Mouse (Mus musculus): ENCODE measurements around the gene Trpm4. TPM values are rescaled to one million over a fixed set of nuclear protein-coding genes. Genes with fewer than 3 reads are reported as not detected.

Gene Trpm4
- polyA plus RNA-seq (2015; fragmentation: Nextera tagmentation; extraction: Ambion mirVana), result 20.4 and 29.1 TPM in 2 replicates

- peak; percentile 76 for ATAC-seq
- peak within 1 kb of the TSS; percentile 94 for H3K4me2 ChIP-seq (replicated peaks)
- H3K4me1 ChIP-seq (replicated peaks), result peaks cover 44% of the 10 kb centered on the region
- no peaks in the 10 kb centered on the region for H3K27me3 ChIP-seq (replicated peaks)
- H3K9ac ChIP-seq, result peak within 1 kb of the TSS; percentile 87
- WGBS, result under 1% methylated on average over 38 of the region's 38 CpGs
- no peaks in the 10 kb centered on the region; the same call in 1 of the 2 replicates for H3K36me3 ChIP-seq
- H3K4me3 ChIP-seq (replicated peaks), result peak within 1 kb of the TSS; percentile 78
- H3K9me3 ChIP-seq, result no peaks in the 10 kb centered on the region
- peak within 1 kb of the TSS; percentile 90 for H3K27ac ChIP-seq
Observed at GRCm38 (mm10) chr7:45333431-45333982, at the start of gene Trpm4. Gene Trpm4, minus strand, starts transcription at chr7:45333780.

- Histone ChIP-seq H3K27me3 (replicated peaks) (no peaks in the 10 kb centered on the region), H3K27ac (no peak overlapping the region), H3K4me1 (replicated peaks) (no peaks in the 10 kb centered on the region), H3K9me3 (no peaks in the 10 kb centered on the region), H3K4me3 (replicated peaks) (no peak overlapping the region), H3K4me2 (replicated peaks) (no peak overlapping the region), H3K36me3 (peaks cover 56% of the 10 kb centered on the region), H3K9ac (no peak overlapping the region)
- 87% methylated on average over 1 of the region's 1 CpGs for WGBS
- ATAC-seq, result no peak
Observed at GRCm38 (mm10) chr7:45376057-45376456, 42.5 kb upstream of the Trpm4 start.

DNA sequence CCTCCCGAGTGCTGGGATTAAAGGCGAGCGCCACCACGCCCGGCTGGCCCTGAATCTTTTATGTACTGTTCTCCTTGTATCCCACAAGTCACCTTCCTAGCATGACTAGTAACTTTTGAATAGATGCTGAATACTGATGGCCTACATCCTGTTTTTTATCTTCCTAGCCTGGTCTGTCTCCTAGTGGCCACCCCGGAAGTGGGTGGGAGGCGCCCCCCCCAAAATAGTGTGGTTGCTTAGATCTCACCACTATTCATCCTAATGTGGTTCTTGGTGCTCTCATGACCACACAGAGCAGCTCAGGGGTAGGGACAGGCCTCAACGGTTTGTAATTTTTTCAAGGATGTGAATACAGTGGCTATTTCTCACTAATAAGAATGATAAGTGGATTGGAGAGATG lies 41.0 kb upstream of the Trpm4 start:
- WGBS, result 94% methylated on average over 8 of the region's 8 CpGs
- Histone ChIP-seq H3K27me3 (replicated peaks) (no peaks in the 10 kb centered on the region; the same call in 1 of the 2 replicates), H3K4me3 (replicated peaks) (no peak overlapping the region), H3K27ac (no peak overlapping the region), H3K36me3 (peaks cover 43% of the 10 kb centered on the region), H3K4me2 (replicated peaks) (no peak overlapping the region), H3K9ac (no peak overlapping the region), H3K9me3 (no peaks in the 10 kb centered on the region), H3K4me1 (replicated peaks) (peaks cover 6% of the 10 kb centered on the region)
- no peak for ATAC-seq

GRCm38 (mm10) chr7:45372371-45372770 lies 38.8 kb upstream of the Trpm4 start:
- Histone ChIP-seq H3K9ac (no peak overlapping the region), H3K4me2 (replicated peaks) (no peak overlapping the region), H3K27me3 (replicated peaks) (peaks cover 10% of the 10 kb centered on the region), H3K9me3 (no peaks in the 10 kb centered on the region), H3K4me3 (replicated peaks) (no peak overlapping the region), H3K4me1 (replicated peaks) (peaks cover 14% of the 10 kb centered on the region), H3K36me3 (peaks cover 26% of the 10 kb centered on the region), H3K27ac (no peak overlapping the region)
- WGBS, result 79% methylated on average over 5 of the region's 5 CpGs
- no peak for ATAC-seq

GRCm38 (mm10) chr7:45370475-45371311 lies 37.1 kb upstream of the Trpm4 start, which contains the start of gene Lin7b:
Gene Lin7b, minus strand, starts transcription at chr7:45370583.
- WGBS, result 9% methylated on average over 28 of the region's 28 CpGs
- Histone ChIP-seq H3K27me3 (replicated peaks) (peaks cover 14% of the 10 kb centered on the region), H3K4me3 (replicated peaks) (peak within 1 kb of the TSS; percentile 53), H3K4me1 (replicated peaks) (peaks cover 24% of the 10 kb centered on the region), H3K9ac (peak within 1 kb of the TSS; percentile 56), H3K36me3 (peaks cover 10% of the 10 kb centered on the region), H3K27ac (peak within 1 kb of the TSS; percentile 44; the same call in 1 of the 2 replicates), H3K9me3 (no peaks in the 10 kb centered on the region), H3K4me2 (replicated peaks) (peak within 1 kb of the TSS; percentile 99)
- peak; percentile 85 for ATAC-seq

- Histone ChIP-seq H3K4me3 (replicated peaks) (peak overlapping the region; percentile 53), H3K9me3 (no peaks in the 10 kb centered on the region), H3K4me2 (replicated peaks) (peak overlapping the region; percentile 99), H3K9ac (peak overlapping the region; percentile 56), H3K4me1 (replicated peaks) (peaks cover 24% of the 10 kb centered on the region), H3K36me3 (peaks cover 7% of the 10 kb centered on the region; the same call in 1 of the 2 replicates), H3K27me3 (replicated peaks) (peaks cover 22% of the 10 kb centered on the region), H3K27ac (no peak overlapping the region)
- WGBS, result 8% methylated on average over 51 of the region's 52 CpGs
- ATAC-seq, result peak; percentile 1; the same call in 1 of the 2 replicates
Observed at GRCm38 (mm10) chr7:45369836-45370474, 36.4 kb upstream of the Trpm4 start.

DNA sequence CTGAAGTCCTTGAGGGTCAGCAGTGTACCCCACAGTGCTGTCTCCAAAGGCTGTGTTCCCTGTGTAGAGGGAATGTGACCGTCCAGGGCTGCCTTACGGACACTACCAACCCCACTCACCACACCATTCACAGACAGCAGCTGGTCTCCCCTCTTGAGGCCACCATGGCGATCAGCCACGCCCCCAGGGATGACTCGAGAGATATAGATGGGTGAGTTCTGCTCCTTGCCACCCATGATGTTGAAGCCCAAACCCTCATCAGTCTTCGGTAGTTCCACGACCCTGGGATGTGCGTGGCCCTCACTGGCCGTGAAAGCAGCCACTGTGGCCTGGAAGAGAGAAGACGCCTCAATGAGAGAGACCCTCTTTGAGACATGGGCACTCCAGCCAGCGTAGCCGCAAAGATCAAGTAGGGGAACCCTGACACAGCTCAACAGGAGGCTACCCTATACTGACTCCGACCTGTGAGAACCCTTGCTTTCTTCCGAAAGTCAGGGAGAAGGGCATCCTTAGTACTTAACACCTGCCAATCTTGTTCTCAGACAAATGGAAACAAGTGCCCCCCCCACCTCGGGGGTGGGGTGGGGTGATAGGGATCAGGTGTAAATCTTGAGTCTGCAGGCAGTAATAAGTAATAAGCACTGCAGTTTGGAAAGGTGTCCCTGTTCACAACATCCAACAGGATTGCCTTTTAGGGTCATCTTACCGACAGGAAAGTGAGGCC lies 35.6 kb upstream of the Trpm4 start:
- Histone ChIP-seq H3K36me3 (peaks cover 7% of the 10 kb centered on the region; the same call in 1 of the 2 replicates), H3K9ac (no peak overlapping the region), H3K4me3 (replicated peaks) (no peak overlapping the region), H3K27me3 (replicated peaks) (peaks cover 25% of the 10 kb centered on the region), H3K4me1 (replicated peaks) (peaks cover 24% of the 10 kb centered on the region), H3K9me3 (no peaks in the 10 kb centered on the region), H3K4me2 (replicated peaks) (peak overlapping the region; percentile 99), H3K27ac (no peak overlapping the region)
- ATAC-seq, result no peak
- 73% methylated on average over 16 of the region's 16 CpGs for WGBS

- WGBS, result 84% methylated on average over 15 of the region's 15 CpGs
- Histone ChIP-seq H3K27me3 (replicated peaks) (peaks cover 28% of the 10 kb centered on the region), H3K36me3 (peaks cover 7% of the 10 kb centered on the region; the same call in 1 of the 2 replicates), H3K4me1 (replicated peaks) (peaks cover 24% of the 10 kb centered on the region), H3K27ac (no peak overlapping the region), H3K9ac (0 out of 2 replicates have a peak overlapping the region, but pooled peaks have one; percentile 29), H3K4me3 (replicated peaks) (peak overlapping the region; percentile 59; the same call in 1 of the 2 replicates), H3K4me2 (replicated peaks) (peak overlapping the region; percentile 99), H3K9me3 (no peaks in the 10 kb centered on the region)
- ATAC-seq, result no peak
Observed at GRCm38 (mm10) chr7:45368178-45368577, 34.6 kb upstream of the Trpm4 start.

DNA sequence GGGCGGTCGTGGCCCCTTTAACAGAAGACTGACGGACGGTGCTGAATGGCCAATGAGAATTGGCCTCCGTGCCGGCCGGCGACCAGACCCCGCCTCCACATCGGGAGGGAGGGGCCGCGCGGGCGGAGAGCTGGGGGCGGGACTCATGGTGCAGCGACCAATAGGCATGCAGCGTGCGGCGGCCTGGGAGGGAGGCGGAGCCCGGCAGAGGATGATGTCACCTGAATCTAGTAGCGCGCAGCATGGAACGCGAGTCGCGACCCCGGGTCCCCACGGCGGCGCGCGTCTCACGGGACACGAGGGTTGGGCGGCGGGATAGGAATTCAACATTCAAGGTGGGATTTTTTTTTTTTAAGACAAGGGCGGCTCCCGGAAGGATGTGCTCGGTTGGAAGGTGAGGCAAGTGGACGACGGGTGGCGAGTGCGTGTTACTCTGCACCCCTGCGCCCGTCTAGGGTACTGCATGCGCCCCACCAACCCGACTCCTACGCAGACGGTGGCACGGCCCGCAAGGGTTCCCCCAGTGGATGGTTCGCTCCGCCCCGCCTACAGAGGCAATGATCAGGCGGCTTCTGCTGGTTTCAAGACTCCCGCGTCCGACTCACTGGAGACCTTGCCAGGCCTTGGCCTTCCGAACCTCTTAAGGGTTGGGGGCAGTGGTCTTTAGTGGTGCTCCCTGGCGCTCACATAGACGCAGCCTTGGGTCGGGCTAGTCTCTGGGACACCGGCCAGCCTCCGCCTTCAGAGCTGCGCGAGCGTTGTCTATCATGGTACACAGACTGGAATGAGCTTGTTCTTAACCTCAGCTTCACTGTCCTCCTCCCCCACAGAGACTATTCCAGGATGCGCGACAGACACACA lies 33.7 kb upstream of the Trpm4 start:
- peaks cover 3% of the 10 kb centered on the region; the same call in 1 of the 2 replicates for H3K36me3 ChIP-seq
- peak overlapping the region; percentile 57; the same call in 1 of the 2 replicates for H3K27ac ChIP-seq
- ATAC-seq, result peak; percentile 88
- WGBS, result under 1% methylated on average over 70 of the region's 70 CpGs
- peaks cover 29% of the 10 kb centered on the region for H3K4me1 ChIP-seq (replicated peaks)
- peak overlapping the region; percentile 99 for H3K4me2 ChIP-seq (replicated peaks)
- H3K27me3 ChIP-seq (replicated peaks), result peaks cover 29% of the 10 kb centered on the region
- peak overlapping the region; percentile 59 for H3K4me3 ChIP-seq (replicated peaks)
- H3K9me3 ChIP-seq, result no peaks in the 10 kb centered on the region
- H3K9ac ChIP-seq, result peak overlapping the region; percentile 58

DNA sequence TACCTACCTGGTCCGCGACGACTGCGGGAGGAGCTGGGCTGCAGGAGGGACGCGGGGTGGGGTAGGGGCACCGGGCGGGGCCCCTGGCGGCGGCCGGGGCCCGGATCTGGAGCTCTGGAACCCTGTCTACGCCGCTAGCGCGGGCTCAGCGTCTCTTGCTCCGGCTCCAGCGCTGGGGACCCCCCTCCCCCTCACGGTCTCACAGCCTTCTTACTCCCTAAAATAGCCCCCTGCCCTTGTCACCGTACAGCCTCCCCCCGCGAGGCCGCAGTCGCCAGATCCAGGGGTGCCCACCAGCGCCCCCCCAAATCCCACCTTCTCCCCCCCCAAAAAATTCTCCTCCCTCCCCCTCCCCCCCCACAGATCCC lies 33.1 kb upstream of the Trpm4 start, which contains the start of gene Ppfia3:
TSS of gene Ppfia3 (minus strand) at position 368 of the 368 bp plus-strand sequence.
- peak within 1 kb of the TSS; percentile 57; the same call in 1 of the 2 replicates for H3K27ac ChIP-seq
- peak within 1 kb of the TSS; percentile 58 for H3K9ac ChIP-seq
- peaks cover 33% of the 10 kb centered on the region for H3K4me1 ChIP-seq (replicated peaks)
- no peaks in the 10 kb centered on the region for H3K36me3 ChIP-seq
- peak within 1 kb of the TSS; percentile 59 for H3K4me3 ChIP-seq (replicated peaks)
- peaks cover 35% of the 10 kb centered on the region for H3K27me3 ChIP-seq (replicated peaks)
- peak; percentile 11; the same call in 1 of the 2 replicates for ATAC-seq
- WGBS, result under 1% methylated on average over 25 of the region's 26 CpGs
- H3K4me2 ChIP-seq (replicated peaks), result peak within 1 kb of the TSS; percentile 99
- no peaks in the 10 kb centered on the region for H3K9me3 ChIP-seq

All from intestine, embryonic 15.5 days (tissue).